Mouse (Mus musculus) left cerebral cortex, postnatal 25 days (tissue): ENCODE data around the gene Nipbl. TPM values are rescaled to one million over a fixed set of nuclear protein-coding genes. Genes with fewer than 3 reads are reported as not detected.
"Not testable (repeated sequence)": the region's sequence is repeated elsewhere in the genome, so short reads cannot be mapped to it uniquely, and the experiment has no call there.

Experiments used
- DNase-seq, 2 experiments: peaks; one replicate each; pipeline ENCODE4 v3.0.0; 2022; ENCODE audit warnings: low spot score in 2 of 2, mixed read lengths in 1 of 2
- intact Hi-C: fragments of 180-260 bp; cut with DNase I; formaldehyde crosslinking; loops from one replicate; pipeline ENCODE4 v1.15.1; 2025
- total RNA-seq, 2 experiments: library from RNA; stranded (reverse); gene quantifications; 2 replicates each; pipeline ENCODE4 v1.2.3; 2021

Nipbl gene
- total RNA-seq: 10 to 100 TPM; 27.7 to 29.7 TPM

DNA sequence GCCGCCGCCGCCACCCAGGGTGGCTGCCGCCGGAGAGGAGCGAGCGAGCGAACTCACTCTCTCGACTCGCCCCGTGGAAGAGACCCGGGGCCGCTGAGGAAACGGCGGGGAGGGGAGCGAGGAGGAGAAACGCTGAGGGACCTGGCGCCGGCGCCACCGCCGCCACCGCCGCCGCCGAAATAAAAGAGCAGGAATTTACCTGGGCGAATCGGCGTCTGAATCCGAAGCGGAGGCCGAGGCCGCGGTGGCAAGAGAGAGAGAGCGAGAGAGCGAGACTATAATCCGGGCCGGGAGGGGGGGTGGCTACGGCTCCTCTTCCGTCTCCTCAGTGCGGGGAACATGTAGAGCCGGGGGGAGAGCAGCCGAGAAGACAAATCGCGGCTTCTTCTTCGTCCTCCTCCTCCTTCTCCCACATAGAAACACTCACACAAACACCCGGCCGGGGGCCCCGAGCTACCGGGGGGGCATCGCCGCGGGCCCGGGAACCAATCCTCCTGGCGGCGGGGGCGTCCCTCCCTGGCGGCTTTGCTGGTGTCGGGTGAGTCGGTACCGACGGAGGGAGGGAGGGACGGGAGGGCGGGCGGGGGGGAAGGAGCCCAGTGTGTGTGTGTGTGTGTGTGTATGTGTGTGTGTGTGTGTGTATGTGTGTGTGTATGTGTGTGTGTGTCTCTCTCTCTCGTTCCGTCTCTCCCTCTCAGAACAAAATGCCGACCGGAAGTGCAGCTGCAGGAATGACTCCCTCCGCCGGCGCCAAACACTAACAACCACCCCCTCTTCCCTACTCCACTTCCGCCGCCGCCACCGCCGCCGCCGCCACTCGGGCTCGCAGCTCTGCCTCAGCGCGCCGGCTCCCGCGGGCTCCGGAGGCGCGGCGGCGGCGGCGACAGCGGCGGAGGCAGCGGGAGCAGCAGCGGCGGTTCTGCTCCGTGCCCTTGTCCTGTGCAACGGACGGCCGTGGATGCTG is at the start of gene Nipbl:
Gene Nipbl, minus strand, starts transcription at position 538 of the 964 bp plus-strand sequence.
- intact Hi-C loops: loop anchor here (2.0 kb wide), 2 partner anchors 61 to 125 kb away; no protein-coding TSS in a partner anchor
- peak; percentile 89 to 94 for DNase-seq

DNA sequence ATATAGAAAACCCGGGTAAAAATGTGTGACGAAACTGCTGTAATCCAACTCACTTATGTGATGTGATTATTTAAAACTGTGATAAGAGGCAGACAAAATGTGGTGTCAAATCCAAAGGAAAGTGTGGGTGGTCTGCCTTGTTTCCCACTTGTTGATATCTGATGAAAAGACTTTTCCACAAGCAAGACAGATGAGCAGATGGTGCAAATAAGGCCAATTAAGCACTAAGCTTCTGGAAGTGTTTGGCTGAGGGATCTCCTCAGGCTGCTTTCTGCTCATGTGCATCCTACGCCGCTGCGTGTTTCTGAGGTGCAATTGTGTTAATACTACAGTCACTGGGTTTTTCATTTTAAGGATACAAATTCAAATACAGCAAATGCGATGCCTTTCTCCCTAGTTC is 41.0 kb upstream of the Nipbl start:
- DNase-seq: no peak
- intact Hi-C loops: no loop called here

DNA sequence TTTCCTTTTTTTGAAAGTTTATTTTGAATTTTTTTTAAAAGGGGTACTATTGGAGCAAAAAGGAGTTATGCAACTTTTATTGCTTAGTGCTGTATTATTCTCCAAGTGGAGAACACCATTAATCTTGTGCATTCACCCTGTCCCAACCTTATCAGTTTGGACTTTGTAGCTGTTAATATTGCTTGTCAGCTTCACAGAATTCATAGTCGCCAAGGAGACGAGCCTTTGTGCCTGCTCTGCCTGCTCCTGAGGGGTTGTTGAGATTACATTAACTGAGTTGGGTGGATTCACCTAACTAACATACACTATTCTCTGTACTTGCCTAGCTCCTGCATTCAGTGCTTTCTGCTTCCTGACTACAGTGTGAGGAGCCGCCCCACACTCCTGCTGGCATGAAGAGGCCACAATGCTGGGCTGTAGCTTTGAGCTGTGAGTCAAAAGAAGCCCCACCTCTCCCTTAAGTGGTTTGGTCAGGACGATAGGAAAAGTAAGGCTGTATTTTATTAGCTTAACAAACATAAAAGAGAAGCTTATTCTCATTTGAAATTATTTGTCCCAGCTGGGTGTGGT is 24.8 kb upstream of the Nipbl start:
- intact Hi-C loops: no loop called here
- no peak for DNase-seq

DNA sequence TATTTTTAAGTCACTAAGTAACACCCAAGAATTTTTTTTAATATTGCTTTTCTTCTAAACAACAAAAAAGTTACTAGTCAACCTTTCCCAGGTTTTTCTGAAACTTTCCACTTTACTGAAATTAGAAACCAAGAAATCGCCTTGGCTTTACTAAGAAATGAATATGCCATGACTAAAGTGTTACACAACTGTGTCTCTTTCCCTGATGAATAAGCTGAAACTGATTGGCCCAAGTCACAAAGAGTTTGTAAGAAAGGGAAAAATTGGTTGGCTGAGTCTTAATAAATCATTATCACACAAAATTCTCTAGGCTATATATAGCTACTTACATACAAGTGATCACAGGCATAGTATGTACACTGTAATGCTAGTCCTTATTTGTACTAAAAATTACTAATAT is 19.3 kb upstream of the Nipbl start:
- DNase-seq: no peak
- intact Hi-C loops: no loop called here

DNA sequence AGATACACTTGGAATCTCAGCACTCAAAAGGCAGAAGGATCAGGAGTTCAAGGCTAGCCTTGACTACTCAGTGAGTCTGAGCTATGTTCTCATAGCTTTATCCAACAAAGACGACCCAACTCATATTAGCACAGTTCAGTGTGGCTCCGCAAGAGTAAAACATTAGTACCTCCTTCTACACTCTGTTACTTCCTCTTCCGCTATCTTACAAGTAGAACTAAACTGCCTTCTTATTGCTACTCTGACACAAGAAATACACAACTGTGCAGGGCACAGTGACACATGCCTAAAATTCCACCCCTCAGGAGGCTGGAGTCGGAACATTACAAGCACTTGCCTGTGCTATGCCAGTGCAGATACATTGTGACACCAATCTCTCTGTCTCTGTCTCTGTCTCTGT is 18.5 kb upstream of the Nipbl start:
- no peak for DNase-seq
- intact Hi-C loops: no loop called here

DNA sequence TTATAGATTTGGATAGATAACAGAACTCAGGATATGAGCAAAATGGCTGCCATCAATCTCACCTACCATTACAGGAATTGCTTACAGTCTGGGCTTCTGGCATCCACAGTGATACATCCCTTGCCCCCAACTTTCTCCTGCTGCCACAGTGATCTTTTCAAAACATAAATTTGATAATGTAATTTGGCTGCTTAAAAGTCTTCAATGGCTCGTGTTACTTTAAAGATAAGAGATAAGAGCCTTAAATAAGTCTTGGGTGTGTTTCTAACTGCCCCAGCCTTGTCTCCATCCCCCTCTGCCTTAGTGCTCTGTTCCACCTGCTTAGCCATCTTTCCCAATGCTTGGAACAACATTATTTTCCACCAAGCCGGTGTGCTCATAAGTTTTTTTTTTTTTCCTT is 16.6 kb upstream of the Nipbl start:
- intact Hi-C loops: no loop called here
- no peak for DNase-seq

DNA sequence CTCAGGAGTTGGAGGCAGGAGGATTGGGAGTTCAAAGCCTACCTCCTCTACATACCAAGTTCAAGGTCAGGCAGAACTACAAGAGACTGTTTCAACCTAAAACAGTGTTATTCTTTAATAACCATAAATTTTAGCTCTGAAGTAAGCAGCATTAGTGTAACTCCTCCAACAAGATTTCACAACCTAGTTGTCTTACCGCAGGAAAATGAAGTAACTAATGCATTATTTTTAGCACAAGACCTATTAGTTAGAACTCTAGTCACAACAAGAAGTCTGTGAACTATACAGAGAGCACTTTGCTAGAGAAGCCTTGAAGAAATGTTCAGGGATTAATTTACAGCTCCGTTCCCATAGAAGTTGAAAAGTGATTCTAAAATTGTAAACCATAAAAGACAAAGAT is 15.7 kb upstream of the Nipbl start:
- intact Hi-C loops: no loop called here
- no peak for DNase-seq

DNA sequence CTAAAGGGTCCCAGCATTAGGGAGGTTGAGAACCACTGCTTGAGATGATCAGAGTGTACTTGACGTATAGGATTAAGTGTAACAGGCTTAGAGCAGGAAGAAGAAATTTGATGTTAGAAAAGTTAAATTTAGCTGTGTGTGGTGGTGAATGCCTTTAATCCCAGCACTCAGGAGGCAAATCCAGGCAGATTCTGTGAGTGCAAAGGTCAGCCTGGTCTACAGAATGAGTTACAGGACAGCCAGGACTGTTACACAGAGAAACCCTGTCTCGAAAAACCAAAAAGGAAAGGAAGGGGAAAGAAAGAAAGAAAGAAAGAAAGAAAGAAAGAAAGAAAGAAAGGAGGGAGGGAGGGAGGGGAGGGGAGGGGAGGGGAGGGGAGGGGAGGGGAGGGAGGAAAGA is 12.0 kb upstream of the Nipbl start:
- DNase-seq, intact Hi-C loops: not testable (repeated sequence)

DNA sequence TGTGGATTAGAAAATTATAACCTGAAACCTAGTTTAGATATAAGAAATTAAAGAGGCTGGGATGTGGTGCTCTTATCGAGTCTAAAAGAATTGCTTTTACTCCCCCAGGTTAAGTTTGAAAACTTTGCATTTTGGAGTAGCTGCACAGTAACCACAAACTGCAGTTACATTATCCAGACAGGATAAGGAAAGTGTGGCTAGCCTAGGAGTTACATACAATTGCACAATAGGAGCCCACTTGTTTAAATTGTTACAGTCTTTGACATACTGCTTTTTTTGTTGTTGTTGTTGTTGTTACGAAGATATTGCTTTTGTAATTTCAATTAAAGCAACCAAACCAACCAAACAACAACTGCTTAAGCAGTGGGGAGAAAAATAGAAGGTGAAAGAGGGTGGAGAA is 11.2 kb upstream of the Nipbl start:
- intact Hi-C loops: no loop called here
- DNase-seq: no peak

DNA sequence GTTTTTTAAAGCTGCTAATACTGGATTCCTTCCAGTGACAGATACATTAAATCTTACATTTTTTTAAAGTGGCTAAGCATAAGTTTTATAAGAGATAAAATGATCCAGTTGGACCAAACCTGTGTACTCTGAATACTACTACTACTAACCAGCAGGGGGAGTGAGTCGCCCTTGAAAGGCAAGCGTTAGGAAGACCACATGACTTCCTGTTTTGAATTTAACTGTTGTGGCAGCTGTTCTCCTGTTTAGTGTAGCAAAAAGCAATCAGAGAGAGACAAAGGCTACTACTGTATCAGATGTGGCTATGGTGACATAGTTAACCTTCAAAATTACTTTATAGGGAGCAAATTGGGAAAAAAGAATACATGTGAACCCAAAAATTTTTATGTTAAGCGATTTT is 6.8 kb upstream of the Nipbl start:
- peak in 1 of 2 experiments; percentile 49 for DNase-seq
- intact Hi-C loops: no loop called here

DNA sequence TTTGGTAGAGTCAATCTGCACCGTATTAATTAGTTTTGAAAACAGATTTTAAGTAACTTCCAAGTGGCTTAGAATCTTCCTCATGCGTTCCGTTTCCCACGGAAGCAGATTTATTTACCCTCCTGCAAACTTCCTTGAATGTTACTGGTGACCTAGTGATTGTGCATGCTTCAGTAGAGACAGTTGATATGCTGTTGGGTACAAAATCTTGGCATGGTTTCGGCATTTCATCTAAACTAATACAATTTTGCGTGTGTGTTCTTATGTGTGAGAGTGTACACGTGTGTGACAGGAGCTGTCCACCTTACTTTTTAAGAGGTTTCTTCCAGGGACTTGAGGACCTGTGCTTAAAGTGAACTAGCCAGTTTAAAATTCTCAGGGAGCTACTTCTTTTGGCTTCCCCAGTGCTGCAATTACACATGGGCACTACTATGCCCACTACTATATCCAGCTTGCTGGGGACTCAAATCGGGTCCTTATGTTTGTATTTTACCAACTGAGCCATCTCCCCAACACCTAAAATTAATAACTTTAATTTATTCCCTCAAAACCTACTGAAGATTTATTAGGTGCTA is 3.0 kb upstream of the Nipbl start:
- DNase-seq: no peak
- intact Hi-C loops: loop anchor here (5.0 kb wide), 1 partner anchor 145 kb away; no protein-coding TSS in a partner anchor

DNA sequence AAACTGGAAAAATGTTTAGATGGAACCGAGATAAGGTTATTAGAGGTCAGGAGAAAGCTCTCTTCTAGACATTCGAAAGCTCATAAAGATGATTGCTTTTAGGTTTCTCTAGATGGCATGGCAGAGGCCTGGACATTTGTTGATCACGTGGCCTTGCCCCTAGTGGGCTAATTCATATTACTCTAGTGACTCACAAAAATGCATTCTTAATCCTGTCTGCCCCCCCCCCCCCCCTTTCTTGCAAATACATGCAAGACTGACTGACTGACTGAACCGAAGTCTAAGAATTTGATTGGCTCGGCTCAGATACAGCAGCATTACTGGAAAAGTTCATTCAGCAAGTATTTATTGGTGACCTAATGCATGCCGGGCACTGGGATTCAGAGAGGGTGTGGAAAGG is 2.2 kb upstream of the Nipbl start:
- intact Hi-C loops: loop anchor here (5.0 kb wide), 1 partner anchor 146 kb away; no protein-coding TSS in a partner anchor
- no peak for DNase-seq

DNA sequence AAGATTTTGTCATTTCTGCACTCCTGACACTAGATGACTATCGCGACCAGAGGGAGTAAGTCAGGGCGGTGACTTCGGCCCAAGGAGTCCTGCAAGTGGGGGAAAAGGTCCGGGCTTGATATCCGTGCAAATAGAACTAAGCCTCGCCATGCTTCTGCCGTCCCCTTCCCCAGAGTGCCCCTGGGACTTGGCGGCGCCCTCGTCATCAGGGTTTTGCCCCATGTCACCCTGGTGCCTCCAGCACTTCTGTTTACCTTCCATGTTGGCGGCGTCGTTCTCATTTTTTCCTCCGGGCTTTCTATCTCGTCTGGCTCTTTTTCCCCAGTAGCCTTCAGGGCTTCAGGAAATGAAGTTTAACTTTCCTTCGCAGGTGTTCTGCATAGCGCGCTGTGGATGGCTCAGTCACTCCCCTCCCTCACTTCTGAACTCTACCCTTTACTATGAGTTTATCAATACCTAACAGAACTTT is 1.7 kb upstream of the Nipbl start:
- intact Hi-C loops: loop anchor here (2.0 to 5.0 kb wide), 3 partner anchors 63 to 146 kb away; no protein-coding TSS in a partner anchor

DNA sequence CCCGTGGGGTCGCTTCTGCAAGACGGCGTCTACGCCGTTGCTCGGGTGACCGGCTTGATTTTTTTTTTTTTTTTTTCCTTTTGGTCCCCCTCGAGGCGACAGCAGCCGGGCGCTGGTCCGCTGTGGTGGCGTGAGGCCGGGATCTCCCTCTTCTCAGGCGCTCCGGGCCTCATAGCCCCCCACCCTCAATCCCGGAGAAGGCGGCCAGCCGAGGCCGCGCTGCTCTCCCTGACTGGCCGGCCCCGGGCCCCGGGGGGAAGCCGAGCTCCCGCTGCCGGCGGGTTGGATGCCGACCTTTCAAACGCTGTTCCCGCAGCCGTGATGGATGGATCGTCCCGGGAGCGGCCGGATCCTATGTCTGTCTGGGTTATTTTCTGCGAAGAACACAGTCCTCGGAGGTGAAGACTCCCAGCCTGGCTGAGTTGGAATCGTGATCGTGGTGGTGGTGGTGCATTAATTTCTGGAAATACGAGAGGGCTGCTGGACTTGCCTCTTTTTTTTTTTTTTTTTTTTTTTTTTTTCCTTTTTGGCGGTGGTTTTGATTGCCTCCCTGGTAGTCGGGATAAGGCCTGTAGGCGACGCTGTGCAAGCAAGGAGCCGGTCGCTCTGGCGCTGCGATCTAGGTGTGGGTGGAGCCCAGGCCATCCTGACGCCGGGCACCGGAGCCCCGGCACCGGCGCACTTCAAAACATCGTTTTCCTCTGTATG is 781 bp upstream of the Nipbl start:
- peak; percentile 71 to 84 for DNase-seq
- intact Hi-C loops: loop anchor here (2.0 to 5.0 kb wide), 3 partner anchors 62 to 147 kb away; no protein-coding TSS in a partner anchor

More for the DNA sequence above, 1.7 kb upstream of the Nipbl start:
- peak in 1 of 2 experiments; percentile 11 for DNase-seq

DNA sequence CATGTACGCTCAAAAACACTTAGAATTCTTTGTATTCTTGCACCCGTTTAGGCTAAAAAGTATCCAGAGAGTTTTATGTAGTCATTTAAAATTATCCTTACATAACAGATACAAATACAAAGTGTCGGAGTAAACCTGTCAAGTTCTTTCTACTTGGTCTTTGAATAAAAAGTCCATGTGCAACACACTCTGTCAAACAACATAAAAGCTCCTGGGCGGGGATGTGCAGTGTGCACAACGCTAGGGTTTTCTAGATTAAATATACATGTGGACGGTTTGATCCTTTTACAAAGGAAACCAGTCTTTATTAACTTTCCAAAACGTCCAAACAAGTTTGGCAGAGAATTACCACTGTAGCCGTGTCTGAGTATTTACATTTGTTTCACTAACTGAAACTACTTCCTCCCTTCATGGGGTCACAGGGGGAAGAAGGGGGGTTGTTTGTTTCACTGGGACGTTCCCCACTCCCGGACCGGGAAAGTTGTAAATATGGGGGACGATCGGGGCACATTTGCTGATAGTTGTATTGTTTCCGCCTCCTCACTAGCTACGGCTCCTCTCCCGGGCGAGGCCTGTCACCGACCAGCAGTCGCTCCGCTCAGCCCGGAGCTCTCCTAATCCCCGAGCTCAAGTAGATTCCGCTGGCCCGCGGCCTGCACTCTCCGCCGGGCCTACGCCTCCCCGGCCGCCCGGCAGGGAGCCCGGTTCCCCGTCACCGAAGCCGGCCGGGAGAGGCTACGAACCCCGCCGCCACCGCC is 916 bp downstream of the Nipbl start:
- DNase-seq: peak; percentile 59 to 63
- intact Hi-C loops: no loop called here

DNA sequence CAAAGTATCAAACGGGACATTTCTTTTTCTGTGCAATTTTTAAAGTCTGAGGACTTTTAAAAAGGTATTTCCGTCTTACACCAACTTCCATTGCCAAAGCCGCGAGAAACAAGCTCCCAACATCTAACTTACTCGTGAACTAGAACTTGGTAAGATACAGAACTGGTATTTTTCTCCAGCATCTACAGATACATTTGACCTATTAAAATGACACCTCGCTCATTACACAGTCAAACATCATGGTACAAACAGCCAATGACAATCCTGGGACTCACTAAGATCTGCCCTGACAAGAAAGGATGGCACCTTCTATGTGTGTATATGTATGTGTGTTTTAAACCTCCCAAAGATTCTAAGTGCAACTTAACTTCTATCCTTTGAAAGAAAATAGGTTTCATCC is 1.5 kb downstream of the Nipbl start:
- intact Hi-C loops: no loop called here
- DNase-seq: no peak

DNA sequence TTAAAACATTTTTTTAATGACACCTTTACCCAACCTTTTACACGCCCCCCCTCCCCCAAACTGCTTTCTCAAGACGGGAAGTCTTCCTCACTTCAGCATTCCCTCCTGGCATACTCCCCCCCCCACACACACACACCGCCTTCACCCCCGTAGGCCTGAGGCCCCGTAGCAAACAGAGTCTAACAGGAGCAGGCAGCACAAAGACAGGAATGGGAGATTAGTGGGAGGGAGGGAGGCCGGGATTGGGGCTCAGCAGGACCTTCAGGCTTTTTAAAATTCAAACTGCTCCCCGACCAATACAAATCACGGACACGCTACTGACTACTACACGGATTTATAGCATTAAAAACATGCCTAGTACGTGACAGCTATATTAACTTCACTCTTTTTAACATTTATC is 2.1 kb downstream of the Nipbl start:
- DNase-seq: no peak
- intact Hi-C loops: no loop called here

DNA sequence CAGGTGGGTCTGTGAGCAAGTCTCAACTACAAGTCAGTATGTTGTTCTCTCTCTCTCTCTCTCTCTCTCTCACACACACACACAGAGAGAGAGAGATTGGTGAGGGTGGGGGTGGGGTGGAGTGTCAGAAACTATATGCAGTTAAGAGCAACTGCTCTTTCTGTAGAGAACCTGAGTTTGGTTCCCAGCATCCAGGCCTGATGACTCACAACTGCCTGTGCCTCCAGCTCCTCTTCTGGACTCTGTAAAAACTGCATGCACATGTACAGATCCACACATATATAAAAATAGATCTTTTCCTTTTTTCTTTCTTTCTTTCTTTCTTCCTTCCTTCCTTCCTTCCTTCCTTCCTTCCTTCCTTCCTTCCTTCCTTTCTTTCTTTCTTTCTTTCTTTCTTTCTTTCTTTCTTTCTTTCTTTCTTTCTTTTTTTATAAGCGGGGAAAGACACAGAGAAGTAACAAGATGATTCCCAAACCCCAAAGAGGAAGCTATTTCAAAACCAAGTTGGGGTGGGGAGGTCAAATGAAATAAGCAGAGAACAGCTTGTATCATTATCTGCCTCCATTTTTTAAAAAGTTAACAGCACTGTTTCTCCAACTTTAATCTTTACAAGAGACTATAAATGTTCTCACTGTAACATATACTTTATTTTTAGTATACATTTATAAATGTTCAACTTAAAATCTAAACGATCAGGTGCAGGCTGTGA is 10.9 kb downstream of the Nipbl start:
- no peak for DNase-seq
- intact Hi-C loops: no loop called here
